Mouse (Mus musculus) c-Kit-negative CD71-positive TER-119-positive erythroid progenitor cells, embryonic 14.5 days (primary cell): Measurements from ENCODE around the gene Hoxd3.

Source experiments
- DNase-seq: peaks from one replicate; pipeline ENCODE4 v3.0.0-alpha.2; 2013; ENCODE audit warnings: low read depth, low spot score

Hoxd3 gene

DNA sequence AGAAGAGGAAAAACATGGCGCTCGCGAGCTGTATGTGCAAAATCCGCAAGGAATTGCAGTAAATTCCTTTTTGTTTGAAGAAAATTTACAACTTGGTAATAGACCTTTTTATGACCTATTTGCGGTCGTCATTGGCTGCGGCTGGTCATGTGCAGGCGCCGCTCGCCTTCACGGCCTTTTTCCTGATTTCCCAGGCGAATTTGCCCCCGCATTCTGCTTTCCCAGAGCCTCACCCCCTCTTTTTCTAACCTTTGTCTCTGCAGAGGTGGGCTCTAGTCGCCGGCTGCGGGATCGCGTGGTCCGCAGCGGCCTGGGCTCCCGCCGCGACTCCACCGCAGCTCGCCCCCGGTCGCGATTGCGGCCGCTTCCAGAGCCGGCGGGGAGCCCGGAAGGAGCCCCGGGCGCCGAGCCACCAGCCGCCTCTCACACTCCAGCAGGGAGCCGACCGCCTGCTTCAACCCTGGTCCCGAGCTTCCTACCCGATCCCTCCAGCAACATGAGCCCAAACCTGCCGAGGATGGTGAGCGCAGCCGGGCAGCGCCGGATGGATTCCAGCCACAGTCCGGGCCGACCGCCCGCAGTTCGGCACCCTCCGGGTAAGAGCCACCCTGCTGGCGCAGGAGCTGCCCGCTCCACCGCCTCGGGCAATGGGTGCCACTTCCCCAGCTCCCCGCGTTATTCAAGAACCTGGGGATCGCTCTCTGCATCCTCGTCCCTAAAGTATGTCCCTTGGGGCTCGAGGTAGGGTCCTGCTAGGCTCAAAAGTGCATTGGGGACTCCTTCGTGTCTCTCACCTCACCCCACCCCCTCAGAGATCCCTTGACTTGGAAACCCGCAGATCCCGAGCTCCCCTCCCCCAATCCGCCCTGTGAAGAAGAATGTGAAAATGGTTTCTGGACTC, at the start of gene Hoxd3, which contains the start of gene Hoxd4:
Gene Hoxd3, plus strand, starts transcription at position 207 of the 901 bp plus-strand sequence.
Gene Hoxd4, plus strand, starts transcription at position 209 of the 901 bp plus-strand sequence.
- no peak for DNase-seq

DNA sequence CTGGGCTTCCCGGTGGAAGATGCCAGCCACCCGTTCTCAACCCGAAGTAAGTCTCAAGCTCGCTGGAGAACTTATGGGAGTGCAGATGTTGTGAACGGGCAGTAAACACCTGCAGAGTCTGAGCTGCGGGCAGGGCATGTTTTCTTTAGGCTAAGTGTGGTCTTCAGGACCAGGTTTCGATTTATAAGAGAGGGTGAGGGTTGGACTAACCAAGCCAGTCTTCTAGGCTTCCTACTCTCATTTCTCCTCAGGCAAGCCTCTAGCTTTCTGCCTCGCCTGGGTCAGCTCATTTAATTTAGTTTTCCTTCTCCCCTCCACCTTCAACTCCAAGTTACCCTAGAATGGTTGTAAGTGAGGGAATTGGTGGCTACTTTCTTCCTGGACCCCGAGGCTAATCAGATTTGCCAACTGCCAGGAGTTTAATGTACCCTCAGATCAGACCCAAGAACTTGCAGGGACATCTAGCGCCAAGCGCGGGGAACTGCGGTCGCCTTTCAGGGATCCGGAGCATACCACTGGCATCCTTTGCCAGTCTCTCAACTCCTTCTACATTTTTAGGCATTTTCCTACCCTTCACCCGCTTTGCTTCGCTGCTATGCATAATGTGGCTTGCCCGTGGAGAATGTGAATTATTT, 48.3 kb upstream of the Hoxd3 start:
- DNase-seq, result no peak

DNA sequence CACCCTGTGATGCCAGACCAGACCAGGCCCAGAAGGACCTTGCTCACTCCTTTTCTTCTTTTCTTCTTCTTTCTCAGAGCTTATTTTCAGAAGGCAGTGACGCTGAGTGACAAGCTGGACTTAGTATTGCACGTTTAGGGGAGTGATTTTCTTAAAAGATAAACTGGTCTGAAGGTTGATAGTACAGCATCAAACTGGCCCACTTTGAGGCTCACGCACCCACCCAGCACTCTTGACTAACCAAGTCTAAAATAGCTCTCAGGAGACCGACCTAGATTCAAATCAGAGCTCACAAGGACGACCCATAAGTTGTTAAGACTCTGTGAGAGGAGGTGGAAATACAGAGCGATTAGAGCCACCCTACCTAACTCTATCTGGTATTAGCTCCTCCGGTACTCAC, 45.3 kb upstream of the Hoxd3 start:
- DNase-seq, result no peak

DNA sequence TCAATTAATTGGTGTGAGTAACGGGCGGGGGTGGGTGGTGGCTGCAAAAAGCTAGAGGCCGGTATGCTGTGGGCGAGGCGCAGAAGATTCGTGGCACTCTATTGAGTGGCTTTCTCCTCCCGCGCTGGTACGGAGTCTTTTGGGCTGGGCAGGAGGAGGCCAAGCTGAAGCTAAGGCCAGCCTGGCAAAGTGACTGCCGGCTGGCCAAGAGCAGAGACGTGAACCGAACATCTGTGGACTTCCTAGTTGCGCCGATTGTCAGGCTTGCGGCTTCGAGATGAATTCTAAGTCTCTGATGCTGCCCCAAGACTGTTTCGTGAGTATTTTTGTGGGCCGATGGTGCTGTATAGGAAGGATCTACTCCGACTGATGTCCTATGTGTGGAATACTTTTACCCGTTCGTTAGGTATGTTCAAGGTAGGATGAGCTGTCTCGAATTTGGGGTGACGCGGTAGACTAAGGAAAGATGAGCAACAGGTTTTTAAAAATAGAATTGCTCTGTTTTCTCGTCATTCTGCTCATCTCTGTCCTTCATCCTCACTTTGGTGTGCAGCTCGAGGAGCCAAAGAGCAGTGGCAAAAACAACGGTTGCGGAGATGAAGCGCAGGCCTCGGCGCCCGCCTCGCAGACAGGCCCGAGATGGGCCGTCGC, 44.4 kb upstream of the Hoxd3 start:
- DNase-seq, result no peak

DNA sequence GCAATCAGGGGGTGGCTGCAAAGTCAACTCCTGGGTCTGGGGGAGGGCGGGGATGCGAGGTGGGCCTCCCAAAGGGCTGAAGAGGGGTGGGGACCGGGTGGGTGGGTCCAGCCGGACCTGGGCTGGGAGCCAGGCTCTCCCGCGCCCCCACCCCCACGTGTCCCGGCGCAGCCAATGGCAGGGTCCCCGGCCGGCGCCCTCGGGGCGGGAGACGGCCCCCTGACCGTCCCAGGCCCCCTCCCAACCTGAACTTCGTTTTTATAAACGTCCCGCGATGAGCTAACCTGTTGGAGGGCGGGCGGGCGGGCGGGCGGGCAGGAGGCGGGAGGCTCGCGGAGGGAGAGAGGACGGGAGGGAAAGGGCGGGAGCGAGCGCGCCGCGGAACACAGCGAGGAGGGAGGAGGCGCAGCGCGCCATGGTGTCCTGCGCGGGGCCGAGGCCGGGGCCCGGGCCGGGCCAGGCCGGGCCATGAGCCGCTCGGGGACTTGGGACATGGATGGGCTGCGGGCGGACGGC, 43.8 kb upstream of the Hoxd3 start, which contains the start of gene Hoxd13:
Gene Hoxd13, plus strand, starts transcription at position 469 of the 516 bp plus-strand sequence.
- DNase-seq, result no peak

DNA sequence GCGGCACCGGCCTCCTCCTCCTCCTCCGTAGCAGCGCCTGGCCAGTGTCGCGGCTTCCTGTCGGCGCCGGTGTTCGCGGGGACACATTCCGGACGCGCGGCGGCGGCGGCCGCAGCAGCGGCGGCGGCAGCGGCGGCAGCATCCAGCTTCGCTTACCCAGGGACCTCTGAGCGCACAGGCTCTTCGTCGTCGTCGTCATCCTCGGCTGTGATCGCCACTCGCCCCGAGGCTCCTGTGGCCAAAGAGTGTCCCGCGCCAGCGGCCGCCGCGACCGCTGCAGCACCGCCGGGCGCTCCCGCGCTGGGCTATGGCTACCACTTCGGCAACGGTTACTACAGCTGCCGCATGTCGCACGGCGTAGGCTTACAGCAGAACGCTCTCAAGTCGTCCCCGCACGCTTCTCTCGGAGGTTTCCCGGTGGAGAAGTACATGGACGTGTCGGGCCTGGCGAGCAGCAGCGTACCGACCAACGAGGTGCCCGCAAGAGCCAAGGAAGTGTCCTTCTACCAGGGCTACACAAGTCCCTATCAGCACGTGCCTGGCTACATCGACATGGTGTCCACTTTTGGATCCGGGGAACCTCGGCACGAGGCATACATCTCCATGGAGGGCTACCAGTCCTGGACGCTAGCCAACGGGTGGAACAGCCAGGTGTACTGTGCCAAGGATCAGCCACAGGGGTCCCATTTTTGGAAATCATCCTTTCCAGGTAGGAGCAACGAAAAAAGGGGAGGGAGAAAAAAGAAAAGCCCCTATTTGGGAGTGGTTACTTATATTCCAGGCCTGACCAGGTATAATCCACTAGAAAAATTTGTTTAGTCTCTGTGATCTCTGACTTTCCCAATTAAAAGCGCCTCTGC, 43.1 kb upstream of the Hoxd3 start:
- no peak for DNase-seq

DNA sequence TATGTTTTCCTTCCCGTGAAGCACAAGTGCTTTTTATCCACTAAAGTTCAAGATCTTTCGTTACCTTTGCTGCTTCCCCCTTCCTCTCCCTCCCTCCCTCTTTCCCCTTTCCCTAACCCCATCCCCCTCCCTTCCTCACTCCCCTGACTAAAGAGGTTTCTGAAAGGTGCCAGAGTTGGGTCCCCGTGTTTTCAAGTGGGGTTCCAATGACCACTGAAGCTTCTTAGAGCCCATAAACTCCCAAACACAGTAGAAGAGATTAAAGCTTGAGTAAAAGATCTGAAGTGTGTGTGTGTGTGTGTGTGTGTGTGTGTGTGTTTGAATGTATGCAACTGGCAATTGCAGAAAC, 42.5 kb upstream of the Hoxd3 start:
- no peak for DNase-seq

DNA sequence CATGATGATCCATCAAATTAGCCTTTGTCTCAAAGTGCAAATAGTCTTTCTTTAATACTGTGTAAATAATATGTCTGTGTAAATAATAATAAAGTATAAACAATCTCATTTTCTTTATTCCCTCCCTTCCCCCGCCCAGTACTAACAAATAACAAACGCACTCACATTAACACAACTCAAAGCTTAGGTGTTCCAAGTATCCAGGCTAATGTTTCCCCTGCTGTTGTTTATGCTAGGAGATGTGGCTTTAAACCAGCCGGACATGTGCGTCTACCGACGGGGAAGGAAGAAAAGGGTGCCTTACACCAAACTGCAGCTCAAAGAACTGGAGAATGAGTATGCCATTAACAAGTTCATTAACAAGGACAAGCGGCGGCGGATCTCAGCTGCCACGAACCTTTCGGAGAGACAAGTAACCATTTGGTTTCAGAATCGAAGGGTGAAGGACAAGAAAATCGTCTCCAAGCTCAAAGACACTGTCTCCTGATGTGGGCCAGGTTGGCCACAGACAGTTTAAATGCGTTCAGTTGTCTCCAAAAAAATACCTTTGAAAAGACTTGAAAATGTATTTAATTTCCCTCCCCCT, 42.0 kb upstream of the Hoxd3 start:
- no peak for DNase-seq

DNA sequence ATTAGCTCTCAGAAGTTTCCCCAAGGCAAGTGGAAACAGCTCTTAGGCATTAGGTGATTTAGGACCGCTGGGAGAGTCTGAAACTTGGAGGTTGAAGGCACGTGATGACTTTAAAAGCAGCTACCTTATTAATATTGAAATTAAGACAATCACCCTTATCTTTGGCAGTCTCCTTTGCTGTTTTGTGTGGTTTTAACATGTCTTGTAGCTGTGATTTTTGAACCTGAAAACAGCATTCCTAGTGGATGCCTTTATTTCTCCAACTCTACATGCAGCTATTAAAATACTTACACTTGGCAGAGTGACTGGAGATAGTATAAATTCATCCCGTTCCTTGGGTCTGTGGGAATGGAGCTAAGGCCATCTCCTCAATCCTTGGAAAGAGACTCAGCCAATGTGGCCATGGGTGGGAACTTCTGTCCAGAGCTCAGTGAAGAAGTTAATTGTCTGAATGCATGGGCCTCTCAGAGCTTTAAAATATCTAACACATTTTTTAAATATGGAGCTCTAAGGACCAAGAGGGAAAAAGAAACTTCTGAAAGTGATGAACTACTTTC, 41.0 kb upstream of the Hoxd3 start:
- DNase-seq, result no peak

DNA sequence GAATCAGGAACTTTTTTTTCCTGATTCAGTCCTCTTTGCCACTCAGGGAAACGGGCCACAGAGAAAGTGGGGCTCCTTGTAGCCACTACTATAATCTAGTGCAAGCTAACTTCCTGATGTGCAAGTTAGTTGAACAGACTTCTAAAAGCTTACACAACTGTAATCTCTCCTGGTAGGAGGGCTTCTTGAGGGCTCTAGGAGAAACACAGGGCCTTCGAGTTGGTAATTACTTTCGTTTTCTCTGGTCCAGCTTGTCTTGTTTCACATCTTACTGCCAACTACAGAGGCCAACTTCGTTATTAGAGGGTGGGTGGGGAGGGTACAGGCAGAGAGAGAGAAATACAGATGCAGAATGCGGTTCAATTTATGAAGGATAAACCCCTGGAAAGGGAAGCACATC, 39.9 kb upstream of the Hoxd3 start:
- DNase-seq, result no peak

DNA sequence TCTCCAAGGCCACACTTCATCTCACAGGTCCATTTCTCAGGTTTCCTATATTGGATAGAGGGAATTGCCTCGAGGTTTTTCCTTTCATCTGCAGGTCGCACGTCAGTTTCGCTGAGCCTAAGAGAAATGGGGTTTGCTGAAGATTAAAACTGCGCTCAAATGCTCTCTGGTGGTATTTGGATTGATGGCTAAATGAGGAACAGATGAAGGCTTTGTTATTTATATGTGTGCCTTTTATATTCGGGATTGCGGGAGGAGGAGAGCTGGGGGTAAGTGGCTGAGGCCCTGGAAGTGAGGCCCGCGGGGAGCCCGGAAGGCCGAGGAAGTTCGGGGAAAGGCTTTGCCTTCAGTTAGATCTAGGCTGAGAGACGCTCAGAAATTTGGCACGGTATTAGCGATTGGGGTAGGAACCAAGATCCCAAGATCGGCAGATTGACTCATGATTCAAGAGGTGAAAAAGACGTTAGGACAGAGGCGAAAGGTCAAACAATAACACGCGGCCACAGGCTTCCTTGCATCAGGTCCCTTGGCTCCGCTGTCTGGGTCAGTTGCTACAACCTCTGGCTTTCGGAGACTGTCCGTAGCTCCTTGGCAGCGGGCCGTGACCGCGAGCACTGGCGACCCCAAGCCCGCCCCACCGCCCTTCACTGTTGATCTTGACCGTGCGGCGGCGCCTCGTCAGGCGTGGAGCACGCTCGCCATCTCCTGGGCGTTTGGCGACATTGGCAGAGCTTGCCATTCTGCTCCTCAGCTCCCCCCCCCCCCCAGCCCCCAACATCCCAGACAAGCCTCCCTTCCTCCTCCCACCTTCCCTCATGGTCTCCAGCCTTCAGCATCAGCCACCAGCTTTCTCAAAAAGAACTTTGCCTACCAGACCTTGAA, 39.0 kb upstream of the Hoxd3 start:
- DNase-seq, result no peak

DNA sequence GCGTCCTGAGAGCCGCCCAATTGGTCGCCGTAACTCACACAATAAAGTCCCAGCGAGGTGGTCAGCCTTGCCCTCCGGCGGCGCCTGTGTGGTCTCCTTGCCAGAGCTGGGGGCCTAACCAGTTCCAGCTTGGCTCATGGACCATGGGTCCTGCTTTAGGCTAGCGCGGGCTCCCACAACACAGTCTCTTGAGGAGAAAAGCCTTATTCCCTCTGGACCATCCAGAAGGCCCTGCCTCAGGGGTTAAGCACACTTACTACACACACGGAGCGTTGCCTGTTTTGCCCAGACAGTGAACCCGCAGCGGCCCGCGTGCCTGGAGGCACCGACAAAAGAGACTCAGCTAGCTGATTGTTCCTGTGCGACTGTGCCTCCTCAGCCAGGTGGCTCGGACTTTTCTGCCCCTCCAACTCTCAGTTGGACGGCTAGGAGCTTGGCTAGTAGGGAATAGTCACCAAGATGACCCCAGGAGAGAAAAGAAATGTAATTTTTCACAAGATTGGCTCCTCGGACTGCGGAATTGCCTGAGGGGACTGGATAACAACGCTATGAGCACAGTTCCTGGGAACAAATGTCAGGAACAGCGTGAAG, 37.8 kb upstream of the Hoxd3 start:
- no peak for DNase-seq

DNA sequence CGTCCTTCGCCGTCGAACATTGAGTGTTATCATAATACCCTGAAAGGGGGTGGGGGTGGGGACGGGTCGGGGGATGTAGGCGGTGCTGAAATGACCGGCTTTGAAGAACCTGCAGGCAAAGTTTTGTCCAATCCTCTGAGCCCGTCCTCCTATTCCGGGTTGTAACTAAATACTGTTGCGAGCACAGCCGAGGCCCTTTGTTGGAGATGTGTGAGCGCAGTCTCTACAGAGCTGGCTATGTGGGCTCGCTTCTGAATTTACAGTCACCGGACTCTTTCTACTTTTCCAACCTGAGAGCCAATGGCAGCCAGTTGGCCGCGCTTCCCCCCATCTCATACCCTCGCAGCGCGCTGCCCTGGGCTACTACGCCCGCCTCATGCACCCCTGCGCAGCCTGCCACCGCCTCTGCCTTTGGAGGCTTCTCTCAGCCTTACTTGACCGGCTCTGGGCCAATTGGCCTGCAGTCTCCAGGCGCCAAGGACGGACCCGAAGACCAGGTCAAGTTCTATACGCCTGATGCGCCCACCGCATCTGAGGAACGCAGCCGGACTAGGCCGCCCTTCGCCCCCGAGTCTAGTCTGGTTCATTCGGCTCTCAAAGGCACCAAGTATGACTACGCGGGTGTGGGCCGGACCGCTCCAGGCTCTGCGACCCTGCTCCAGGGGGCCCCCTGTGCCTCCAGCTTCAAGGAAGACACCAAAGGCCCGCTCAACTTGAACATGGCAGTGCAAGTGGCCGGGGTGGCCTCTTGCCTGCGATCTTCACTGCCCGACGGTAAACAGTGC, 36.7 kb upstream of the Hoxd3 start, which contains the start of gene Hoxd12:
Gene Hoxd12, plus strand, starts transcription at position 133 of the 785 bp plus-strand sequence.
- no peak for DNase-seq

DNA sequence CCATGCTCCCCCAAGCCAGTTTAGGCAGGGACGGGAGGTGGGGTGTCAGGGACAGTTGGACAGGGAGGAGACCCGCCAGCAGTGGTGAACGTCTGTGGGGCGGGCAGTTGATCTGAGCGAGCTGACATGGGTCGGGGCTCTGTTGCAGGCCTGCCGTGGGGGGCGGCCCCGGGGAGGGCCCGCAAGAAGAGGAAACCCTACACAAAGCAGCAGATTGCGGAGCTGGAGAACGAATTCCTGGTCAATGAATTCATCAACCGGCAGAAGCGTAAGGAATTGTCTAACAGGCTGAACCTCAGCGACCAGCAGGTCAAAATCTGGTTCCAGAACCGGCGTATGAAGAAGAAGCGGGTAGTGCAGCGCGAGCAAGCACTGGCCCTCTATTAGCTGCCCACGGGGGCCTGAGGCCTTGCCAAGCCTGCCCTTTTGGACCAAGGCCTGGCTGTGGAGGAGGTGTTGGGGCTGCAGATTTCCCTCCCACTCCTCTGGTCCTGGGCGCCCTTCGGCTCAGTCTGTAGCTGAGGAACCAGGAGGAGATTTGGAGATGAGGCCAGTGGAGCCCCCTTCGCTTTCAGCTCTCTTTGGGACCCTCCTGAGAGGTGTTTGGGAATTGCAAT, 36.0 kb upstream of the Hoxd3 start:
- DNase-seq, result no peak

DNA sequence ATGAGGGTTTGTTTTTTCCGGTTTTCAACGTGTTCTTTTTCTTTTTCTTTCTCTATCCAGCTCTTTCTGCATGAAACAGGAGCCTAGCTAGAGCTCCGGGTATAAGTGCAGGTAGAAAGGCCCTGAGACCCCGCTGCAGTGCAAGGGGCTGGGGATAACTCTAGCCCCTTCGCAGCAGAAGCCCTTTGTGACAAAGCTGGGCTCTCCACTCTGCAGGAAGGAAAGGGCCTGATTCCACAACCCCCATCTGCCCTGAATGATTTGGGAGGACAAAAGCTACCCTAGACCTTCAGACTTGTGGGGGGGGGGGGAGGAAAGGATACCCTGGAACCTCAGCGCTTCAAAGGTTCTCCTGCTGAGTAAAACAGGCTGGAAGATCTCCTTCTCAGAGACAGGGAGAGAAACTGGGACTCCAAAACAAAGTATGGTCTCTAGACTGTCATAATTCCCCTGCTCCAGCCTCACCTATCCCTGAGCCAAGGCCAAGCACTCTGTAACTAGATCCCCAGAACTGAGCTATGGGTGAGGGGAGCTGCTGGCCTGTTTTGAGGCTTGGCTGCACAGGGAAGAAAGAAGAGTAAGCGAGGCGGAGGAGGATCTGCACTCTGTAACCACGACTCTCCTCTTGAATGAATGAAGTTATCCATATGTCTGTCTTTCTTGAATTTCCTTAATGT, 35.2 kb upstream of the Hoxd3 start:
- DNase-seq, result no peak

DNA sequence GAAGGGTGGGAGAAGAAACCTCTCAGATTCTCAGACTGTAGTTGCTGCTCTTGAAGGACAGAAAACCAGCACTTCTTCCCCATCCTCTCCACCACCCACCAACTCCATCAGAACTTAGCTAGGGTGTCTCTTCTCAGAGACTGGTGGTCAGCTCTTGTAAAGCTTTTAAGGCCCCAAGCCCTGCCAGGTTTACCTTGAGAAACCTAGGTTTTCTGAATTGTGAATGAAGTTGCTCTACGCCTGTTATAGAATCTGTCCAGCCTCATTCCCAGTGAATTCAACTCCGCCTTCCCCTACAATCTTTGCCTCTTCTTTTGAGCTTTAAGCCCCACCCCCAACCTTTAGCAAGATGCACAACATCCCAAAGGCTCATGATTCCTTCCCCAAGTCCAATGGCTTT, 34.6 kb upstream of the Hoxd3 start:
- DNase-seq, result no peak

DNA sequence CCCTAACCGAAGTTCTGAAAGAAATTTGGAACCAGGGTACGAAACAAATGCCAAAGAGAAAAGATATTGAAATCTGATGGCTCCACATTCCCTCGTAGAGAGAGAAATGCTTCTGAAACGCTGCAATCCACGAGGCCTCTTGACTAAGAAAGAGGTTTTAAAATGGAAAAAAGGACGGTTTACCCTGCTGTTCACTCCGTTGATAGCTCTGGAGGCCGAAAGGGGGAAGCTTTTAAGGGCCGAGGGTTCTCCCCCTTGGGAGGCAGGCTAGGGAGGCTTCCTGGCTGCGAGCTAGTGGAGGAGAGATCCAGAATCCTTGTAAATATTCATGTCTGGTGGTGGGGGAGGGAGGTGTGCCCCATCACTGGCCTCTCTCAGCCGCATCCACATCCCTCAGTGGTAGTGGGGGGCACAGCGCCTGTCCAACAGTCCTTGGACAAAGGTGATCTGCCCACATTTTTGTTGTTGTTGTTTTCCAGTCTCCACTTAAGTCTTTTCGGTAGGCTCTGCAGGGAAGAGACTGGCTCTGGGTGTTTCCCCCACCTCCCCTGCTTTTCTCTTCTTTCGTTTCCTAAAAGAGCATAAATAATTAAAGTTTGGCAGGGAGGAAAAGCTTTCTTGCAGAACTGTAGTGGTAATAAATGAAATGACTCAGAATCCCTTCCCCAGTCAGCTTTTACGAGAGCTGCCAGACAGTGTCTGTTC, 32.7 kb upstream of the Hoxd3 start, which contains the start of gene Hoxd11:
Gene Hoxd11, plus strand, starts transcription at position 667 of the 705 bp plus-strand sequence.
- no peak for DNase-seq
